Mouse (Mus musculus) hematopoietic multipotent progenitor cell, adult 10-12 weeks (in vitro differentiated cells): ENCODE results near the gene Rhox6. TPM values are rescaled to one million over a fixed set of nuclear protein-coding genes. Genes with fewer than 3 reads are reported as not detected.

ENCODE experiments used
- polyA plus RNA-seq: library from polyadenylated mRNA; stranded (reverse); fragments of >175 nt; gene quantifications from 2 replicates; pipeline ENCODE4 v1.2.3, GENCODE M21; 2012; ENCODE audit warnings: low replicate concordance

The Rhox6 gene
- polyA plus RNA-seq, result not detected in 2 replicates

GRCm38 (mm10) chrX:37826610-37827009 lies at the start of gene Rhox6:
TSS of gene Rhox6 (plus strand) at chrX:37826910.

GRCm38 (mm10) chrX:37831386-37831785 lies 4.7 kb downstream of the Rhox6 start, which contains the start of gene Rhox7a:
TSS of gene Rhox7a (plus strand) at chrX:37831686.

GRCm38 (mm10) chrX:37878844-37879243 lies 52.1 kb downstream of the Rhox6 start, which contains the start of gene Rhox8:
TSS of gene Rhox8 (minus strand) at chrX:37878944.

Other genes starting within 250 kb of the Rhox6 start
- gene Rhox3f, start 245.9 kb upstream of the Rhox6 start, polyA plus RNA-seq, result not detected in 2 replicates
- gene Rhox4f, start 219.2 kb upstream of the Rhox6 start, polyA plus RNA-seq, result not detected in 2 replicates
- gene Rhox3g, start 198.3 kb upstream of the Rhox6 start, polyA plus RNA-seq, result not detected in 2 replicates
- gene Rhox2g, start 183.4 kb upstream of the Rhox6 start, polyA plus RNA-seq, result not detected in 2 replicates
- not detected in 2 replicates for gene Rhox4g, start 175.6 kb upstream of the Rhox6 start, polyA plus RNA-seq
- gene Rhox3h, start 158.1 kb upstream of the Rhox6 start, polyA plus RNA-seq, result not detected in 2 replicates
- gene Rhox2h, start 153.6 kb upstream of the Rhox6 start, polyA plus RNA-seq, result not detected in 2 replicates
- gene Rhox5, start 22.1 kb upstream of the Rhox6 start, polyA plus RNA-seq, result 0.21 TPM in 1 of 2 replicates, not detected in the other
- gene Rhox7a, start 4.8 kb downstream of the Rhox6 start, polyA plus RNA-seq, result not detected in 2 replicates
- gene Rhox8, start 52.0 kb downstream of the Rhox6 start, polyA plus RNA-seq, result not detected in 2 replicates
- gene Rhox7b, start 70.3 kb downstream of the Rhox6 start, polyA plus RNA-seq, result not detected in 2 replicates
- gene Rhox9, start 74.9 kb downstream of the Rhox6 start, polyA plus RNA-seq, result 0.07 TPM in 1 of 2 replicates, not detected in the other
- gene Btg1-ps1, start 191.9 kb downstream of the Rhox6 start, polyA plus RNA-seq, result not detected in 2 replicates
- gene Btg1-ps2, start 216.2 kb downstream of the Rhox6 start, polyA plus RNA-seq, result not detected in 2 replicates
- not detected in 2 replicates for gene Rhox10, start 239.6 kb downstream of the Rhox6 start, polyA plus RNA-seq